Mouse (Mus musculus): Measurements from ENCODE around the gene Zmynd19.

GRCm38 (mm10) chr2:24996471-24996870 lies 46.9 kb downstream of the Zmynd19 start:
- TF ChIP-seq CTCF (conservative IDR thresholded peaks at IDR 0.05; ENCODE audit: low read length), result no peak
- no peak for TF ChIP-seq NANOG (IDR thresholded peaks at IDR 0.05; ENCODE audit: borderline replicate concordance, low read length)
